Mouse (Mus musculus): ENCODE results near the gene Tnfaip8l2. TPM values are rescaled to one million over a fixed set of nuclear protein-coding genes. Genes with fewer than 3 reads are reported as not detected.
"Not testable (repeated sequence)": the region's sequence is repeated elsewhere in the genome, so short reads cannot be mapped to it uniquely, and the experiment has no call there.

Gene Tnfaip8l2
- polyA plus RNA-seq, 1 experiment from 2014 or later = 3.2 TPM

DNA sequence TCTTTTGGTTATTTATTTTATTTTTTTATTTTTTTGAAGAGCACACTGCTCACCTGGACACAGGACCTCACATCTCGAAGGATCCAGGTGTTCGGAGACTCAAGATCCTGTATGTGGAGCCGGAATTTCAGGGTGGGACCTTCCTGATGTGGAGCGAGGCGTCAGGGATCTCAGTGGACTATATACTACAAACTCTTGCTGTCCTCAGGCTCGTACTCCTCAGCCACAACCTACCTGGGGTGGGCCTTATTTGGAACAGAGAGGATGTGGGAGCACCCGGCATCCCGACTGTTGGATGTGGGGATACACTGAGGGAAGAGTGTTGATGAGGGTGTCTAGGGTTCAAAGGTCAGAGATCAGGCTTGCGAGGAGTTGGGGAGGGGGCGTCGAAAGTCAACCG lies 8.0 kb downstream of the Tnfaip8l2 start:
- DNase-seq (ENCODE audit: low spot score); H3K9ac ChIP-seq (ENCODE audit: low read length); H3K27ac ChIP-seq (ENCODE audit: low read depth); H3K27me3 ChIP-seq (replicated peaks; ENCODE audit: control insufficient read depth, insufficient read depth, low read length); H3K4me2 ChIP-seq (ENCODE audit: low read length); H3K9me3 ChIP-seq (ENCODE audit: control insufficient read depth, low read length); H3K36me3 ChIP-seq (ENCODE audit: control insufficient read depth, insufficient read depth, low read length); H3K4me3 ChIP-seq (ENCODE audit: low read depth, low read length): not testable (repeated sequence)
- ATAC-seq (replicated peaks; ENCODE audit: low FRiP score, low TSS enrichment, low read depth) = peak; percentile 56
- no CpG with 5 or more reads among the region's 12 CpGs for WGBS
- peaks cover 14% of the 10 kb centered on the region for H3K4me1 ChIP-seq (replicated peaks; ENCODE audit: control insufficient read depth, insufficient read depth, low read length)

DNA sequence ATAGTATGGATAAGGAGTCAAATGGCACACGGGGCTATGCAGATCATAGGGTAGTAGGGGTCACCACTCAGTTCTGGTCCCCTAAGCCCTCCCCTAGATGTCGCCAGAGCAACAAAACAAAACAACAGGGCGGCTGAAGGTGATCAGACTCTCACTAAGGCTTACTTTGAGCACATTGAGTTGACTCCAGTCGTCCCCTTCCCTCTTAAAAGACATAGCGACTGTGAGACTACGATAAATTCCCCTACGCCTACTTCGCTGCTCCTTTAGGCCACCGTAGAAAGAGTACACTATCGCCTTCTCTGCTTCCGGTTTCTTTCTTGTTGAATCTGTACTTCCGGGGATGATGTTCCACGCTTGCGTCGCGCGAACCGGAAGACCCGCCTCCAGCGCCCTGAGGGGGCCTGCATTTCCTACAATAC lies 8.5 kb downstream of the Tnfaip8l2 start, which contains the start of the genes Scnm1 and Lysmd1:
Gene Scnm1, minus strand, starts transcription at position 332 of the 422 bp plus-strand sequence.
Gene Lysmd1, plus strand, starts transcription at position 409 of the 422 bp plus-strand sequence.
- H3K27ac ChIP-seq (ENCODE audit: low read depth) = peak within 1 kb of the TSS; percentile 57; the same call in 1 of the 2 replicates
- peak within 1 kb of the TSS; percentile 78 for H3K9ac ChIP-seq (ENCODE audit: low read length)
- H3K27me3 ChIP-seq (replicated peaks; ENCODE audit: control insufficient read depth, insufficient read depth, low read length) = no peaks in the 10 kb centered on the region
- DNase-seq (ENCODE audit: low spot score) (peak; percentile 87), ATAC-seq (replicated peaks; ENCODE audit: low FRiP score, low TSS enrichment, low read depth) (peak; percentile 89)
- peaks cover 14% of the 10 kb centered on the region for H3K4me1 ChIP-seq (replicated peaks; ENCODE audit: control insufficient read depth, insufficient read depth, low read length)
- H3K36me3 ChIP-seq (ENCODE audit: control insufficient read depth, insufficient read depth, low read length) = peaks cover 7% of the 10 kb centered on the region
- WGBS = under 1% methylated on average over 20 of the region's 20 CpGs
- peak within 1 kb of the TSS; percentile 77 for H3K4me2 ChIP-seq (ENCODE audit: low read length)
- peak within 1 kb of the TSS; percentile 87 for H3K4me3 ChIP-seq (ENCODE audit: low read depth, low read length)
- H3K9me3 ChIP-seq (ENCODE audit: control insufficient read depth, low read length) = no peaks in the 10 kb centered on the region

DNA sequence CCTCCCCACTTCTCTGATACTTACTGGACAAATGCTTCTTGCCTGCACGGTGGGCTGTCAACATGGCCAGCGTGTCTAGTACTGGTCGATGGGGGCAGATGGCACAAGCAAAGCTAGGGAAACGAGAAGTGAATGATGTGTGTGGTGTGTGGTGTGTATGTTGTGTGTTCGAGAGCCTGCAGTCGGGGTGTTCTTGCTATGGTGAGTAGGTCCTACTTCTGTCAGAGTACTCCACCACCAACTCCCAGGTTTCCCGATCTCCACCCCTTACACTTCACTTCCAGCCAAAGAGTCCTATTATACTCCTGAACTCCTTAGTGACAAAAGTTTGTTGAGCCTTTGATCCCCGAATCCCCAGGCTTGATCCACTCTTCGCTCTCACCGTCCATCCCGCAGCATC lies 9.0 kb downstream of the Tnfaip8l2 start:
- Histone ChIP-seq H3K9me3 (ENCODE audit: control insufficient read depth, low read length) (no peaks in the 10 kb centered on the region), H3K27ac (ENCODE audit: low read depth) (peak overlapping the region; percentile 57; the same call in 1 of the 2 replicates)

DNA sequence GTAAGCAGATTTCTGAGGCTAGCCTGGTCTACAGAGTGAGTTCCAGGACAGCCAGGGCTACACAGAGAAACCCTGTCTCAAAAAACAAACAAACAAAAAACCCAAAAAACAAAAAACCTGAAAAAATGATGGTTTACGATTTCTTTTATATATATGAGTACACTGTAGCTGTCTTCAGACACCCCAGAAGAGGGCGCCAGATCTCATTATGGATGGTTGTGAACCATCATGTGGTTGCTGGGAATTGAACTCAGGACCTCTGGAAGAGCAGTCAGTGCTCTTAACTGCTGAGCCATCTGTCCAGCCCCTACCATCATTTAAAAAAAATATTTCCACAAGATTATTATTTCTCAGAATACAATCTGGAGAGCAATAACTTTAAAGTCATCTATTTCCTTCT lies 9.8 kb downstream of the Tnfaip8l2 start:
- 87% methylated on average over 2 of the region's 2 CpGs for WGBS
- H3K4me2 ChIP-seq (ENCODE audit: low read length); H3K36me3 ChIP-seq (ENCODE audit: control insufficient read depth, insufficient read depth, low read length): not testable (repeated sequence)

More for the DNA sequence above, 9.0 kb downstream of the Tnfaip8l2 start:
- DNase-seq (ENCODE audit: low spot score) (no peak), ATAC-seq (replicated peaks; ENCODE audit: low FRiP score, low TSS enrichment, low read depth) (peak; percentile 4; the same call in 1 of the 2 replicates)
- 56% methylated on average over 11 of the region's 11 CpGs for WGBS
- Histone ChIP-seq H3K36me3 (ENCODE audit: control insufficient read depth, insufficient read depth, low read length) (peaks cover 7% of the 10 kb centered on the region), H3K4me2 (ENCODE audit: low read length) (peak overlapping the region; percentile 77), H3K4me3 (ENCODE audit: low read depth, low read length) (peak overlapping the region; percentile 87), H3K27me3 (replicated peaks; ENCODE audit: control insufficient read depth, insufficient read depth, low read length) (no peaks in the 10 kb centered on the region), H3K9ac (ENCODE audit: low read length) (peak overlapping the region; percentile 78), H3K4me1 (replicated peaks; ENCODE audit: control insufficient read depth, insufficient read depth, low read length) (peaks cover 14% of the 10 kb centered on the region)

DNA sequence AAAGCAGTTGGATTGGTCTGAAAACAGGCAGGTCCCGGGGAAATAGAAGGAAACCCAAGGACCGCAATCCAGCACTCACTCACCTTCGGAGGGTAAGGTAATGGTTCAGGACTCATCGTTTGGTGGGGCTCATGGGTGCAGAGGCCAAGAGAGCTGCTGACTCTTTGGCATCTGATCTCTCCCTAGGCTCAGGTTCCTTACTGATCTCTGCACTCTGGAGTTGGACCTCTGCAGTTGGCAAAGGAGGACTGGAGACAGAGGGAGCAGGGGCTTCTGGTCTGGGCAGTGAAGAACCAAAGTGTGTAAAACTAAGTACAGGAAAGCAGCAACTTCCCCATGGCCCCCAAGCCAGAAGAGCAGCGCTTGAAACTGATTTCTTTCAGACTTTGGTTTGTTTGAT lies 12.1 kb downstream of the Tnfaip8l2 start:
- Histone ChIP-seq H3K4me2 (ENCODE audit: low read length) (no peak overlapping the region), H3K4me3 (ENCODE audit: low read depth, low read length) (no peak overlapping the region), H3K27me3 (replicated peaks; ENCODE audit: control insufficient read depth, insufficient read depth, low read length) (no peaks in the 10 kb centered on the region), H3K9ac (ENCODE audit: low read length) (no peak overlapping the region), H3K36me3 (ENCODE audit: control insufficient read depth, insufficient read depth, low read length) (peaks cover 7% of the 10 kb centered on the region), H3K4me1 (replicated peaks; ENCODE audit: control insufficient read depth, insufficient read depth, low read length) (peaks cover 10% of the 10 kb centered on the region), H3K9me3 (ENCODE audit: control insufficient read depth, low read length) (no peaks in the 10 kb centered on the region), H3K27ac (ENCODE audit: low read depth) (no peak overlapping the region)
- DNase-seq (ENCODE audit: low spot score) (no peak), ATAC-seq (replicated peaks; ENCODE audit: low FRiP score, low TSS enrichment, low read depth) (no peak)
- WGBS = 76% methylated on average over 5 of the region's 5 CpGs

More for the DNA sequence above, 9.8 kb downstream of the Tnfaip8l2 start:
- not testable (repeated sequence) for H3K9me3 ChIP-seq (ENCODE audit: control insufficient read depth, low read length); ATAC-seq (replicated peaks; ENCODE audit: low FRiP score, low TSS enrichment, low read depth); H3K27ac ChIP-seq (ENCODE audit: low read depth); H3K27me3 ChIP-seq (replicated peaks; ENCODE audit: control insufficient read depth, insufficient read depth, low read length); DNase-seq (ENCODE audit: low spot score); H3K4me3 ChIP-seq (ENCODE audit: low read depth, low read length); H3K9ac ChIP-seq (ENCODE audit: low read length)
- peaks cover 14% of the 10 kb centered on the region for H3K4me1 ChIP-seq (replicated peaks; ENCODE audit: control insufficient read depth, insufficient read depth, low read length)

DNA sequence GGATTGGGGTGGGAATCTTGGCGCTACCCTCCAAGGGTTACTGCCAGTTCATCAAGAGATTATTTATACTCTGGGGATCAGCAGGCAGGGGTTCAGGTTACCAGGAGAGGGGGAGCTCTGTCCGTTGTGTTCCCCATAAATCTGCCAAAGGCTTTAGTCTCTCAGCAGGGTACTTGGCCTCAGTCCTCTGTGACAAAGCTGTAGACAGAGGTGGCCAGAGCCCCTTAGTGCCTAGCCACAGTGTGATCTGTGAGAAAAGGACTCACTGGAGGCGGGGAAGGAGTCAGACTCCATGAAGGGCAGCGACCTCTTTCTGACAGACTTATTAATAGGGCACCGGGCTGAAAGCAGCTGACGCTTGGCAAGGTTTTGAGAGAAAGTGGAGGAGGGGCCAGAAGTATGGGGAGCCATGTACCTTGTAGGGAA lies 12.9 kb downstream of the Tnfaip8l2 start:
- Histone ChIP-seq H3K9me3 (ENCODE audit: control insufficient read depth, low read length) (no peaks in the 10 kb centered on the region), H3K4me3 (ENCODE audit: low read depth, low read length) (no peak overlapping the region), H3K27me3 (replicated peaks; ENCODE audit: control insufficient read depth, insufficient read depth, low read length) (no peaks in the 10 kb centered on the region), H3K4me2 (ENCODE audit: low read length) (no peak overlapping the region), H3K36me3 (ENCODE audit: control insufficient read depth, insufficient read depth, low read length) (peaks cover 7% of the 10 kb centered on the region), H3K27ac (ENCODE audit: low read depth) (no peak overlapping the region), H3K4me1 (replicated peaks; ENCODE audit: control insufficient read depth, insufficient read depth, low read length) (peaks cover 16% of the 10 kb centered on the region), H3K9ac (ENCODE audit: low read length) (no peak overlapping the region)
- DNase-seq (ENCODE audit: low spot score) (no peak), ATAC-seq (replicated peaks; ENCODE audit: low FRiP score, low TSS enrichment, low read depth) (no peak)
- 35% methylated on average over 6 of the region's 6 CpGs for WGBS

DNA sequence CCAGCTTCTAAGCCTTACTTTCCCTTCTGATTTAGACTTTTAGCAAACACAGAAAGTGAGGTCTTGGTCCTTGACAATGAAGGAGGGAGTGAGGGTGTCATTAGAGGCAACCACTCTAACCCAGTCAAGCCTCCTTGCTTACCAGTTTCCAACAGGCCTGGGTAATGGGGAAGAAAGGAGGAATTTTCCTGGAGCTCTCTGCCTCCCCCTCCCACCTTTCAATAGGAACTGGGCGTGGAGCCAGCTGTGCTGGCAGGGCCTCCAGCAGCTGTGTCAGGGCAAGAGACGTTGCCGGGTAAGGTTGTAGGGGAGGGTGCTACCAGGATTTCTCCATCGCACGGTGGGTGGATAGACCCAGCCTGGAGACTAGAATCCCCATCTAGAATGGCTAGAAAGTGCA lies 17.2 kb downstream of the Tnfaip8l2 start:
- no peak for DNase-seq (ENCODE audit: low spot score)
- ATAC-seq (replicated peaks; ENCODE audit: low FRiP score, low TSS enrichment, low read depth) = no peak
- Histone ChIP-seq H3K4me3 (ENCODE audit: low read depth, low read length) (no peak overlapping the region), H3K27ac (ENCODE audit: low read depth) (no peak overlapping the region; the same call in 1 of the 2 replicates), H3K9me3 (ENCODE audit: control insufficient read depth, low read length) (no peaks in the 10 kb centered on the region), H3K9ac (ENCODE audit: low read length) (no peak overlapping the region), H3K4me2 (ENCODE audit: low read length) (no peak overlapping the region), H3K36me3 (ENCODE audit: control insufficient read depth, insufficient read depth, low read length) (peaks cover 34% of the 10 kb centered on the region), H3K27me3 (replicated peaks; ENCODE audit: control insufficient read depth, insufficient read depth, low read length) (no peaks in the 10 kb centered on the region), H3K4me1 (replicated peaks; ENCODE audit: control insufficient read depth, insufficient read depth, low read length) (peaks cover 11% of the 10 kb centered on the region; the same call in 1 of the 2 replicates)
- 21% methylated on average over 5 of the region's 5 CpGs for WGBS

DNA sequence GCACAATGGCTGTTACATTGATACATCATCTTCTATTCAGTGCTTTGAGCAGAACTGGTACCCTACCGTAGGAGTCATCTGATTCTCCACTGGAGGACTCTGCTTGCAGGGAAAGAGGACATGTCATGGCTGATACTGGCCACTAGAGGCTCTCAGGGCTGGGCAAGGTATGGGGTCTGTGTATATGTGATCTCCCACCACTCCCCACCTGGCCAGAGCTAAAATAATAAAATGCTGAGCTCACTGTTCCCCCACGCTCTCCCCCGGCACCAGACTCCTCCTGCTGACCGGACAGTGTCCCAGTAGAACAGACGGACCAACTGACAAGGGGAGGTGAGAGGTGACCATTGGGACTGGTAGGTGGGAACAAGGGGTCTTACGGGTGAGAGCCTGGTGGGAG lies 17.9 kb downstream of the Tnfaip8l2 start, which contains the start of gene Tmod4:
Gene Tmod4, plus strand, starts transcription at position 231 of the 400 bp plus-strand sequence.
- H3K4me1 ChIP-seq (replicated peaks; ENCODE audit: control insufficient read depth, insufficient read depth, low read length) = peaks cover 11% of the 10 kb centered on the region; the same call in 1 of the 2 replicates
- H3K27ac ChIP-seq (ENCODE audit: low read depth) = no peak within 1 kb of the TSS; the same call in 1 of the 2 replicates
- no peaks in the 10 kb centered on the region for H3K27me3 ChIP-seq (replicated peaks; ENCODE audit: control insufficient read depth, insufficient read depth, low read length)
- no peak for DNase-seq (ENCODE audit: low spot score)
- H3K9ac ChIP-seq (ENCODE audit: low read length) = no peak within 1 kb of the TSS
- H3K36me3 ChIP-seq (ENCODE audit: control insufficient read depth, insufficient read depth, low read length) = peaks cover 41% of the 10 kb centered on the region
- no peak within 1 kb of the TSS for H3K4me2 ChIP-seq (ENCODE audit: low read length)
- ATAC-seq (replicated peaks; ENCODE audit: low FRiP score, low TSS enrichment, low read depth) = no peak
- no peaks in the 10 kb centered on the region for H3K9me3 ChIP-seq (ENCODE audit: control insufficient read depth, low read length)
- H3K4me3 ChIP-seq (ENCODE audit: low read depth, low read length) = no peak within 1 kb of the TSS
- WGBS = 57% methylated on average over 6 of the region's 6 CpGs

DNA sequence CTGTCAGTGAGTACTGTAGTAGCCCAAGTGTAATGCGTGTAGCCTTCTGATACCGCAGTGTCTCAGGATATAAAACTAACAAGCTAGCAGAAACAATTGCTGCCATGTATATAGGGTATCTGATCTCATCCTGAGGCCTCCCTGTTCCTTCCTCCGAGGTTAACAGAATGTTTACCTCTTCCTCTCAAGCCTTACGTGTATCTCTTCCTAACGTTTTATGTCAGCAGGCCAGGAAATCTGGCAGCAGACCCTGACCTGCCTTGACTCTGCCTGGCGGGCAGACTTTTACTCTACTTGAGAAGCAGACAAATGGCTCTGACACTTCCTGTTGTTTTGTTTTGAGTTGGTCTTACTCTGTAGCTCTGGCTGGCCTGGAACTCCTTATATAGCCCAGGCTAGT lies 20.6 kb downstream of the Tnfaip8l2 start:
- Histone ChIP-seq H3K4me2 (ENCODE audit: low read length) (no peak overlapping the region), H3K27ac (ENCODE audit: low read depth) (no peak overlapping the region), H3K36me3 (ENCODE audit: control insufficient read depth, insufficient read depth, low read length) (peaks cover 56% of the 10 kb centered on the region), H3K9me3 (ENCODE audit: control insufficient read depth, low read length) (no peaks in the 10 kb centered on the region), H3K9ac (ENCODE audit: low read length) (no peak overlapping the region), H3K4me3 (ENCODE audit: low read depth, low read length) (no peak overlapping the region), H3K4me1 (replicated peaks; ENCODE audit: control insufficient read depth, insufficient read depth, low read length) (peaks cover 11% of the 10 kb centered on the region; the same call in 1 of the 2 replicates), H3K27me3 (replicated peaks; ENCODE audit: control insufficient read depth, insufficient read depth, low read length) (no peaks in the 10 kb centered on the region)
- 56% methylated on average over 6 of the region's 6 CpGs for WGBS
- ATAC-seq (replicated peaks; ENCODE audit: low FRiP score, low TSS enrichment, low read depth) = no peak
- no peak for DNase-seq (ENCODE audit: low spot score)

Data from intestine, embryonic 14.5 days (tissue).